Mouse (Mus musculus) T-cell, adult 2 months (primary cell): ENCODE results near the gene Dcaf8.
"Not testable (repeated sequence)": the region's sequence is repeated elsewhere in the genome, so short reads cannot be mapped to it uniquely, and the experiment has no call there.

Source experiments
- DNase-seq: peaks from one replicate; pipeline ENCODE4 v3.0.0; 2022; ENCODE audit warnings: low spot score

Dcaf8 gene

GRCm38 (mm10) chr1:172219451-172220406 lies 71.8 kb downstream of the Dcaf8 start, which contains the start of gene Casq1:
Casq1 (minus strand) TSS chr1:172219868.
- DNase-seq, result no peak

DNA sequence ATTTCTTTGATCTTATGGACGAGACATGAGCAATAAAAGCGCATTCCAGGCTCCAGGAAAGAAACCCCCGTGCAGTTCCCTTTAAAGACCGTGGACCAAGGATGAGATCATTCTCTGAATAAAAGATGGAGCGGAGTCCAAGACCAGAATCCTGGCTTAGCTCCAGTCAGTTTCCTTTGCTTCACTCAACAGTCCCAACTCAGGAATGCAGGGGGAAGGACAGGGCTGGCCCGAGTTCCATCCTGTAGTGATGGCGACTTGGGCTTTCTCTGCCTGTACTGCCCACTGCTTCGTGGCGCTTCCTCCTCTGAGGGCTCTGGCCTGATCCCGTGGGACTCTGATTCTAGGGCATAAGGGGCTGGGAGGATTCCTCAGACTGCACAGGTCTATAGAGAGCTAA lies 72.5 kb downstream of the Dcaf8 start:
- no peak for DNase-seq

DNA sequence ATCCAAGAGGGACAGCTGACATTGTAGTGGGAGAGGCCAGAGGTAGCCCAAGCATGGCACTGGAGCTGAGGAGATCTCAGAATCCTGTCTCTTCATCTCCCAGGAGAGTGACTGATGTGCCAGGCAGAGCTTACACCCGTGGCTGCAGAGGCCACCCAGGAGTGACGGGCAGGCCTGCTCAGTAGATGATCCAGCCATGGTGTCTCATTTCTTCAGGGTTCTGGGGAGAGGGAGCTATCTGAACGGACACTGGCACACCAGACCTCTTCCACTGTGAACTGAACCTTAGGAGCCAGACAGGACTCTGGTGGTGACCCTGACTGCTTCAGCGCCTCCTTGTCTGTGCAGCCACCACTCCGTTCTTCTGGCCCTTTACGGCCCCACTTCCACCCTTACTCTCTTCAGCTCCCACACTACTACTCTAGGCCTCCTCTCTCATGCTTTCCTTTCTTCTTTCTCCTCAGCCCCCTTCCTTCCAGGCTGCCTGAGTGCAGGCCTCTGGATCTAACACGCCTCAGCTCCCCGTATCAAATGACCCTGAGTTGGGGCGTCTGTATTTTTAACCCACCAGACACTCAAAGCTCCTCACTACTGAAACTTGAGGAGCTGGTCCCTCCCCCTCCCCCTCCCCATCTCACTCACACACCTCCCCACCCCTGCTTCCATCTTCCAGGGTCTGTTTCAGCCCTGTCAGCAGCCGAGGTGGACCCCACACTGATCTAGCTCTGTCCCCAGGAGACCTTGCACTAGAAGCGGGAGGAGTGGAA lies 73.6 kb downstream of the Dcaf8 start:
- DNase-seq, result no peak

- DNase-seq, result no peak
These were observed 80.3 kb downstream of the Dcaf8 start for GRCm38 (mm10) chr1:172228209-172228608.

GRCm38 (mm10) chr1:172229215-172229614 lies 81.3 kb downstream of the Dcaf8 start:
- DNase-seq, result no peak

DNA sequence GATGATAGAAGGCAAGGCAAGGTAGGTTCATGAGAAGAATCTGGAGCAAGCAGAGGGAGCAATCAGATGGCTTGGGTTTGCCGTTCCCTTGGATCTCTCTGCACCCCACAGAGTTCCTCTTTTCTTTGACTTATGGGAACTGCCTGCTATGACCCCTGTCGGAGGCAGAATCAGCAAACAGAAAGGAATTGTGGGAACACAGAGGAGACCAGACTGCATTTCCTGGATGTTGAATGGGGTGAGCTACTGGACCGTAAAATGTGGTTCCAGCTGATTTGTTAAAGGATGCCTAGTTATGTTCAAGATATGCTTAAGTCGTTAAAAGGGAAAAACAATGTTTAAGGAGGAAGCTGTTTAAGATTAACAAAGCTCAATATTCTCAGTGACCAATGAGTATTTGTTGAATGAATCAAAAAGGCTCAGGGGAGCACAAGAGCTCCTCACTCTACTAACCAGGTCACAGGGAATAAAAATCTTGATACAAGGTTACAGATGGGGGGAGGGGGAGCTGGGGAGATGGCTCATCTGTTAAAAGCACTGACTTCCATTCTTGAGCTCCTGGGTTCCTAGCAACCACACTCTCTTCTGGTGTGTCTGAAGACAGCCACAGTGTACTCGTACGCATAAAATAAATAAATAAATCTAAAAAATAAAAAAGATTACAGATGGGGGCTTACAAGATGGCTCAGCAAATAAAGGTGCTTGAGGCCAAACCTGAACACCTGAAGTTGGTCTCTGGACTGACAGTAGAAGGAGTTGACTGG lies 93.2 kb downstream of the Dcaf8 start:
- DNase-seq, result no peak

GRCm38 (mm10) chr1:172242401-172242800 lies 94.5 kb downstream of the Dcaf8 start:
- DNase-seq, result no peak

DNA sequence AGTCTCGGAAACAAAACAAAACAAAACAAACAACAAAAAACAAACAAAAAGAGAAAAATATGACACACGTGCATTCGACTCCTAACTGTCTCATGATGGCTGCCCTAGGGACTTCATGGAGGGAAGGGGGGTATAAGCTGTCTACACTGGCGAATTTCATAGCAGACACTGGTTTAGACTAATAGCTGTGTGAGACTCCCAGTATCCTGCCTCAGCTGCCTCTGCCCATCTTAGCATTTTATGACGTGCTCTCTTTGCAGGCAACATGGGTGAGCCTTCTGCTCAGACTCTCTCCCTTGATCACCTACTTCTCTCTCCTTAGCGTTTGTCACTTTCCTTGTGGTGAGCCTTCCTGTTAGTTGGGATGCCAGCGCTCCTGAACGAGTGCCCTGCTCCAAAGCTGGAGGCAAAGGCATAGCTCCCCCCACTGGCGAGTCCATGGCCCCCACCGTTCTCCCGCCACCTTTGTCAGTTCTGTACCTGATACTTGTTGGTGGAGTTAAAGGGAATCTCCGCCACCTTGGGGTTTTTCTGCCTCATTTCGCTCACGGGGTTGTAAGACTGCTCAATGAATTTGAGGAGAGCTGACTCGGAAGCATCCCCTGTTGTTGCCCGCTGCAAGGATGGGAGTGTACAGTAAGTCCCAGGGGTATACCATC lies 95.8 kb downstream of the Dcaf8 start:
- no peak for DNase-seq

- not testable (repeated sequence) for DNase-seq
These were observed 96.8 kb downstream of the Dcaf8 start for GRCm38 (mm10) chr1:172244645-172245044.
